Mouse (Mus musculus) kidney, embryonic 14.5 days (tissue): Measurements from ENCODE around the gene Tmed8. TPM values are rescaled to one million over a fixed set of nuclear protein-coding genes. Genes with fewer than 3 reads are reported as not detected.

Experiments
- ATAC-seq: fragments of 200-750 bp; cut with Nextera tagmentation; 2 replicates; pipeline ENCODE4 v1.8.0; 2017; ENCODE audit warnings: moderate number of reproducible peaks, mild to moderate bottlenecking, moderate TSS enrichment, moderate library complexity; ENCODE audit not compliant: low FRiP score, low TSS enrichment
- H3K27ac ChIP-seq: fragments of 300-500 bp; sonication (generic); 2 replicates; pipeline ENCODE4 v1.5.1; 2014; ENCODE audit warnings: low read depth, mild to moderate bottlenecking, low read length, moderate library complexity, mixed read lengths
- H3K27me3 ChIP-seq: fragments of 300-500 bp; sonication (generic); 2 replicates; pipeline ENCODE4 v1.6.1; 2014; ENCODE audit warnings: mild to moderate bottlenecking, low read length; ENCODE audit not compliant: control insufficient read depth, insufficient read depth
- H3K36me3 ChIP-seq: fragments of 300-500 bp; sonication (generic); 2 replicates; pipeline ENCODE4 v1.6.1; 2014; ENCODE audit warnings: low read length, mixed read lengths; ENCODE audit not compliant: control insufficient read depth, insufficient read depth
- H3K4me1 ChIP-seq: fragments of 300-500 bp; sonication (generic); 2 replicates; pipeline ENCODE4 v1.6.1; 2014; ENCODE audit warnings: low read length, mixed read lengths; ENCODE audit not compliant: control insufficient read depth, insufficient read depth
- H3K4me2 ChIP-seq: fragments of 300-500 bp; sonication (generic); replicated peaks from 2 replicates; pipeline ENCODE4 v1.6.1; 2014; ENCODE audit warnings: low read depth, mild to moderate bottlenecking, low read length
- H3K4me3 ChIP-seq: fragments of 300-500 bp; sonication (generic); 2 replicates; pipeline ENCODE4 v1.5.1; 2014; ENCODE audit warnings: mild to moderate bottlenecking, low read length
- H3K9ac ChIP-seq: fragments of 300-500 bp; sonication (generic); 2 replicates; pipeline ENCODE4 v1.6.1; 2014; ENCODE audit warnings: low read depth, mild to moderate bottlenecking, low read length, moderate library complexity
- H3K9me3 ChIP-seq: fragments of 300-500 bp; sonication (generic); 2 replicates; pipeline ENCODE4 v1.6.1; 2016; ENCODE audit warnings: low read length; ENCODE audit not compliant: control insufficient read depth
- WGBS: fragments of 180-500 bp; shearing (Covaris S2); extraction: QIAGEN DNeasy Blood & Tissue Kit; methylation state at CpG from one replicate; pipeline ENCODE4 v1.1.7; 2014; 5-methylcytosine and 5-hydroxymethylcytosine counted together
- polyA plus RNA-seq: library from polyadenylated mRNA; unstranded; fragments of >200 nt; fragmentation: Nextera tagmentation; extraction: Ambion mirVana; gene quantifications from 2 replicates; pipeline ENCODE4 v1.2.1, GENCODE M21; 2014

Gene Tmed8
- polyA plus RNA-seq, result 2.0 and 2.9 TPM in 2 replicates

DNA sequence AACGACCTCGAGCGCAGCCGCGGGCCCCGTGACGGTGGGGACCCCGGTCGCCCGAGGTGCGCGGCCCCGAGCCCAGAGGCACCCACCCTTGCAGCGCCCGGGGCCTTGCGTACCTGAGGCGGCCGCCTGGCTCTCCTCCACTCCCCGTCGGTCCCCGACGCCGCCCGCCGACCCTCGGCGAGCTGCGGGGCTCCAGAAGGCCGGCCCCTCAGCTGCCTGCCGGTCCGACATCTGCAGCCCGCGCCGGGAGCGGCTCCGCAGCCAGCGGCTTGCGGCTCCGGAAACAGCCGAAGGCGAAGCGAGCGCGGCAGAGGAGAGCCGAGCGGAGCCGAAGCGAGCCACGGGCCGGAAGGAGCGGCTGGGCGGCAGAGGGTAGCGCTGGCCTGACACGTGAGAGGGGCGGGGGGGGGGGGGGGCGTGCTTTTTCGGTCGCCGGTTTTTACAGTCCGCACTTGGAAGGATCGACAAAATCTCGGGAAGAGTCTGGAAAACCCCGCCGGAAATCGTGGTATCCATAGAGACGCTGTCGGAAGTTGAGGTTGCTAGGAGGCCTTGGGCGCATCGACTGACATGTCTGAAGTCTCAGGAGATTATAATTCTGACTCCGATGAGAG is at the start of gene Tmed8:
Tmed8 (minus strand) TSS at position 482 of the 614 bp plus-strand sequence.
- peak; percentile 95 for ATAC-seq
- H3K27ac ChIP-seq, result peak within 1 kb of the TSS; percentile 30; the same call in 1 of the 2 replicates
- H3K4me3 ChIP-seq, result peak within 1 kb of the TSS; percentile 91
- H3K4me1 ChIP-seq, result peaks cover 6% of the 10 kb centered on the region; the same call in 1 of the 2 replicates
- H3K9ac ChIP-seq, result peak within 1 kb of the TSS; percentile 89
- H3K9me3 ChIP-seq, result no peaks in the 10 kb centered on the region
- H3K4me2 ChIP-seq, result peak within 1 kb of the TSS; percentile 95
- H3K36me3 ChIP-seq, result no peaks in the 10 kb centered on the region
- H3K27me3 ChIP-seq, result no peaks in the 10 kb centered on the region
- under 1% methylated on average over 49 of the region's 70 CpGs for WGBS

DNA sequence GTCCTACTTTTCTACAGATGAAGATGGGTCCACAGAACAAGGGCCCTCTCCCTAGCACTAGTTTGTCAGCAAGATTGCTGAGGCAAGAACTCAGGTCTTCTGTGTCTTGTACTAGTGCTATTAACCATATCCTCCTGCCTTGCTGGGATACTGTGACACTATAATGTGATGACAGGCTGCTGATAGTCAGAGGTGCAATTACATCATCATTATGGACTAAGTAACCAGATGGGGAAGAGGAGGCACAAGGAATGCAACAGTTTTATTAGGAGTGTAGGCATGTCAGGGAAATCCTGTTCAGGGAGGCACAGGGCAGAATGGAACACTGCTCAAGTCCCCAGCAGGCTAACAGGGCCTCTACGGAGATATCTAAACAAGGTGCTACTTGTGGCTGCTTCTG is 38.4 kb upstream of the Tmed8 start, which contains the start of gene Noxred1:
Noxred1 (minus strand) TSS at position 101 of the 400 bp plus-strand sequence.
- Histone ChIP-seq H3K4me3 (no peak within 1 kb of the TSS), H3K27me3 (no peaks in the 10 kb centered on the region), H3K36me3 (peaks cover 49% of the 10 kb centered on the region), H3K4me1 (no peaks in the 10 kb centered on the region), H3K9me3 (no peaks in the 10 kb centered on the region), H3K9ac (no peak within 1 kb of the TSS), H3K27ac (no peak within 1 kb of the TSS), H3K4me2 (no peak within 1 kb of the TSS)
- WGBS, result 91% methylated on average over 1 of the region's 1 CpGs
- ATAC-seq, result no peak

- 85% methylated on average over 5 of the region's 5 CpGs for WGBS
- no peak overlapping the region for H3K9ac ChIP-seq
- no peak overlapping the region for H3K4me2 ChIP-seq
- H3K27ac ChIP-seq, result no peak overlapping the region
- no peak overlapping the region for H3K4me3 ChIP-seq
- no peaks in the 10 kb centered on the region for H3K4me1 ChIP-seq
- H3K27me3 ChIP-seq, result no peaks in the 10 kb centered on the region
- no peaks in the 10 kb centered on the region for H3K9me3 ChIP-seq
- H3K36me3 ChIP-seq, result peaks cover 36% of the 10 kb centered on the region
- no peak for ATAC-seq
Measured at GRCm38 (mm10) chr12:87236882-87237483, 36.7 kb upstream of the Tmed8 start.

DNA sequence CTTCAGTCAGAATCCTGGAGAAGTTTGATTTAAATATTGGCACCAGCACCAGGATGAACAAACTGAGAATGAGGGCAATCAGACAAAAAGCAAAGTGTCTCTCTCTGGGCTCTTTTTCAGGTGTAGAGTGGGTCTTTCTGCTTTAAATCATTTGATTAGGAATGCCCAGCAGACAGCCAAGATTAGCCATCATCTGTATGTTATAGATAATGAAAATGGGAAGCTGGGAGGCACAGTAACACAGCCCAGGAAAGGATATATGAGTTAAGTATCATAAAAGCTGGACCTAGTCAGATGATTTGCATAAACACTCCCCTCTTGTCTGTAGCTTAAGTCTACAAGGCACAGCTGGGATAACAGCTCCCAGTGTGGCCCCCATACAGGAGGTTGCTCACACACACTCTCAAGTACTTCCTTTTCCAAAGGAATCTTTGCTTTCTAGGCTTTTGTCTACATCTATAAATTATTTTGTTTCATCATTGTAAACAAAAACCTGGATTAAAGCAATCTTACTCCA is 30.2 kb upstream of the Tmed8 start:
- no peaks in the 10 kb centered on the region for H3K9me3 ChIP-seq
- no peak overlapping the region for H3K4me3 ChIP-seq
- H3K4me2 ChIP-seq, result no peak overlapping the region
- no peak overlapping the region for H3K9ac ChIP-seq
- ATAC-seq, result no peak
- H3K4me1 ChIP-seq, result no peaks in the 10 kb centered on the region
- H3K27me3 ChIP-seq, result no peaks in the 10 kb centered on the region
- H3K36me3 ChIP-seq, result no peaks in the 10 kb centered on the region
- H3K27ac ChIP-seq, result no peak overlapping the region

- Histone ChIP-seq H3K36me3 (no peaks in the 10 kb centered on the region), H3K4me2 (no peak overlapping the region), H3K9me3 (no peaks in the 10 kb centered on the region), H3K27ac (no peak overlapping the region), H3K4me3 (no peak overlapping the region), H3K9ac (no peak overlapping the region), H3K4me1 (no peaks in the 10 kb centered on the region), H3K27me3 (no peaks in the 10 kb centered on the region)
- ATAC-seq, result no peak
- 95% methylated on average over 2 of the region's 2 CpGs for WGBS
Measured at GRCm38 (mm10) chr12:87229633-87230032, 29.4 kb upstream of the Tmed8 start.

DNA sequence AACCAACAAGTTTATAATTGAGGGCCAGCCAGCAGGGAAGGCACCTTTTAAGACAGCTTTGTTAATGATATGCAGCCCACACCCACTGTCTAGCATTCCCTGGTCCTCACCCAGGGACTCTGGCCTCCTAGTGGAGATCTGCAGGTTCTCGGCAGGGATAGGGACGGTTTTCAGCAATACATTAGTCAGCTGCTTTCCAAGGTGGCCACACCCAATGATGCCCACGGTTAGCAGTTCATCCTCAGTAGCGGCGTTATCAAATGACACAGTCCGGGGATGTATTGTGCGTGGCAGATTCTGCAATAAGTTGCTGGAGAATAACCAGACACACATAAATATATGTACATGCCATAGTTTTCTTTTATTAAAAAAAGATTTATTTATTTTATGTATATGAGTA is 26.5 kb upstream of the Tmed8 start:
- Histone ChIP-seq H3K4me1 (no peaks in the 10 kb centered on the region), H3K36me3 (no peaks in the 10 kb centered on the region), H3K9me3 (no peaks in the 10 kb centered on the region), H3K9ac (no peak overlapping the region), H3K4me3 (no peak overlapping the region), H3K4me2 (no peak overlapping the region), H3K27me3 (no peaks in the 10 kb centered on the region), H3K27ac (no peak overlapping the region)
- ATAC-seq, result no peak
- WGBS, result 79% methylated on average over 7 of the region's 7 CpGs

- WGBS, result 81% methylated on average over 10 of the region's 10 CpGs
- Histone ChIP-seq H3K27me3 (no peaks in the 10 kb centered on the region), H3K4me3 (no peak overlapping the region), H3K9ac (no peak overlapping the region), H3K4me2 (no peak overlapping the region; the same call in 1 of the 2 replicates), H3K36me3 (no peaks in the 10 kb centered on the region), H3K9me3 (no peaks in the 10 kb centered on the region), H3K27ac (no peak overlapping the region), H3K4me1 (no peaks in the 10 kb centered on the region)
- no peak for ATAC-seq
Measured at GRCm38 (mm10) chr12:87224950-87225349, 24.7 kb upstream of the Tmed8 start.

DNA sequence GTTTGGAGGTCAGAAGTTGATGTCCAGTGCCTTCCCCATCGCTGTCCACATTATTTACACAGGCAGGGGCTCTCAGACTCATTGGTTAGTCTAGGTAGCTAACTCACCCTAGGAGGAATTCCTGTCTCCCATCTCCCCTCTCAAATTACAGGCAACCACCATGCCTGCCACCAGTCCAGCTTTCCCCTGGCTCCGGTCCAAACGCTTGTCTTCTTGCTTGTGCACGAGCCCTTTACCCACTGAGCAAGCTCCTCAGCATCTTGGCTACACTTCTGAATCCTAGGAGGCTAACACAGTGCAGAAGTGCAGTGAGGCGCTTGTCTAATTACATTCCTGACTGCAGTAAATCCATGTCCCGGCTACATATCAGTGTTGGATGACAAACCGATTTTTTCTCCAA is 19.1 kb upstream of the Tmed8 start:
- 56% methylated on average over 7 of the region's 7 CpGs for WGBS
- no peak for ATAC-seq
- no peaks in the 10 kb centered on the region for H3K27me3 ChIP-seq
- H3K36me3 ChIP-seq, result no peaks in the 10 kb centered on the region
- no peak overlapping the region for H3K27ac ChIP-seq
- H3K4me2 ChIP-seq, result no peak overlapping the region
- no peak overlapping the region for H3K9ac ChIP-seq
- H3K4me1 ChIP-seq, result no peaks in the 10 kb centered on the region
- no peak overlapping the region for H3K4me3 ChIP-seq
- no peaks in the 10 kb centered on the region for H3K9me3 ChIP-seq

DNA sequence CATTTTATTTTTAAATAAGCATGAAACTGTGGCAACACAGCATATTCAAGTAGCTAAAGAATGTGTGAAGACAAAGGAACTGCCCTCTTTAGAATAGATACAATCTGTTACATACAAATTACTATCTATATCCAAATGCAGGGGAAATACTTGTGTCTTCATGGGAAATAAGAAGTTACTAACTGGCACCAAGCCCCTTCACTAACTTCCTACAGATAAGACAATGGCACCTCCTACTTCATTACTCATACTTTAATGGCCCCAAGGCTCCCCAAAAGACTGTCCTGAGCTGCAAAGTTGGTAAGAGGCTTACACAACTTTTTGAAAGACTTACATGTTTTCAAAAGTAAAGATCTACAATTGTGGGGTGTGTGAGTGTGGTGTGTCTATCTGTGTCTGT is 17.3 kb upstream of the Tmed8 start:
- no peaks in the 10 kb centered on the region for H3K36me3 ChIP-seq
- no peak overlapping the region for H3K4me2 ChIP-seq
- H3K4me1 ChIP-seq, result no peaks in the 10 kb centered on the region
- no peaks in the 10 kb centered on the region for H3K9me3 ChIP-seq
- H3K9ac ChIP-seq, result no peak overlapping the region
- H3K27me3 ChIP-seq, result no peaks in the 10 kb centered on the region
- no peak for ATAC-seq
- no peak overlapping the region for H3K27ac ChIP-seq
- no peak overlapping the region for H3K4me3 ChIP-seq
